Mouse (Mus musculus): Measurements from ENCODE around the gene Rbbp9.

- TF ChIP-seq CTCF (IDR thresholded peaks at IDR 0.05; ENCODE audit: extremely low read depth, insufficient read depth, insufficient read length, insufficient replicate concordance) (no peak), POLR2A (IDR thresholded peaks at IDR 0.05; ENCODE audit: low read depth, low read length) (no peak)
These were observed 5.2 kb downstream of the Rbbp9 start for GRCm38 (mm10) chr2:144545481-144545880.
